Mouse (Mus musculus): ENCODE data around the gene Cggbp1.

DNA sequence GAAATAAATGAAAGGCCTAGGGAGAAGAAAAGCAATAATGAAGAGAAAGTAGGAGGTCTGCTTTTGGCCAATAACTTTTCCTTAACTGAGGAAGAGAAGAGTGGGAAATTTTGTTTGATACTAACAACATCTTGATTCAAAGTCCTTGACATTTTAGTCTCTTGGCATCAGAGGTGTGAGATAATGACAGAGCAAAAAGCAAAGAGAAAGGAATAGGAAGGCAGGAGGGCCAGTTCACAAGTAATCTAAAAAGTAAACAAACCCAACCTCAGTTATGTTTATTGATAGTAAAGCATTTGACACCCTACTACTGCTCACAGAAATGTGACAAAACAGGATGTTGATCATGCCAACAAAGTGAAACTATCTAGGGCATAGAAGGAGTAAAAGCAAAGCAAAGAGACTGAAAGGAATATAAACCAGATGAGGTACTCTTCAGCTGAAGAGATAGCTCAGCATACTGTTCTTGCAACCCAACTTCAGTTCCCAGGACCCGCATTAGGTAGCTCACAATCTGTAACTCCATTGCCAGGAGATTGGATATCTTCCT is 15.7 kb upstream of the Cggbp1 start:
- TF ChIP-seq CTCF (IDR thresholded peaks at IDR 0.05; ENCODE audit: control insufficient read depth, insufficient read depth, insufficient replicate concordance, low read depth, low read length) (no peak), POLR2A (IDR thresholded peaks at IDR 0.05; ENCODE audit: control insufficient read depth, low read depth, low read length) (no peak)
